Mouse (Mus musculus) liver, embryonic 13.5 days (tissue): ENCODE results near the gene Rhbdd3. TPM values are rescaled to one million over a fixed set of nuclear protein-coding genes. Genes with fewer than 3 reads are reported as not detected.
"Not testable (repeated sequence)": the region's sequence is repeated elsewhere in the genome, so short reads cannot be mapped to it uniquely, and the experiment has no call there.

Experiments used
- ATAC-seq: fragments of 200-750 bp; cut with Nextera tagmentation; 2 replicates; pipeline ENCODE4 v1.8.0; 2017; ENCODE audit warnings: low read depth, mild to moderate bottlenecking, moderate number of reproducible peaks, moderate library complexity
- DNase-seq: peaks from one replicate; pipeline ENCODE4 v3.0.0; 2022
- H3K27ac ChIP-seq: fragments of 300-500 bp; sonication (generic); 2 replicates; pipeline ENCODE4 v1.5.1; 2015; ENCODE audit warnings: moderate library complexity, mild to moderate bottlenecking, inconsistent platforms
- H3K27me3 ChIP-seq: fragments of 300-500 bp; sonication (generic); 2 replicates; pipeline ENCODE4 v1.6.1; 2015; ENCODE audit warnings: mild to moderate bottlenecking, inconsistent platforms
- H3K36me3 ChIP-seq: fragments of 300-500 bp; sonication (generic); 2 replicates; pipeline ENCODE4 v1.6.1; 2015; ENCODE audit warnings: mild to moderate bottlenecking, inconsistent platforms
- H3K4me1 ChIP-seq: fragments of 300-500 bp; sonication (generic); replicated peaks from 2 replicates; pipeline ENCODE4 v1.6.1; 2015; ENCODE audit warnings: inconsistent platforms
- H3K4me2 ChIP-seq: fragments of 300-500 bp; sonication (generic); 2 replicates; pipeline ENCODE4 v1.6.1; 2015; ENCODE audit warnings: inconsistent platforms, mild to moderate bottlenecking, moderate library complexity
- H3K4me3 ChIP-seq: fragments of 300-500 bp; sonication (generic); replicated peaks from 2 replicates; pipeline ENCODE4 v1.5.1; 2015; ENCODE audit warnings: mild to moderate bottlenecking, inconsistent platforms
- H3K9ac ChIP-seq: fragments of 300-500 bp; sonication (generic); 2 replicates; pipeline ENCODE4 v1.6.1; 2015; ENCODE audit warnings: mild to moderate bottlenecking, inconsistent platforms
- H3K9me3 ChIP-seq: fragments of 300-500 bp; sonication (generic); replicated peaks from 2 replicates; pipeline ENCODE4 v1.6.1; 2016; ENCODE audit warnings: inconsistent platforms
- WGBS: fragments of 180-500 bp; shearing (Covaris S2); methylation state at CpG from one replicate; pipeline ENCODE4 v1.1.7; 2015; ENCODE audit not compliant: insufficient replicate concordance; 5-methylcytosine and 5-hydroxymethylcytosine counted together
- polyA plus RNA-seq: library from polyadenylated mRNA; unstranded; fragments of >200 nt; fragmentation: Nextera tagmentation; extraction: Ambion mirVana; gene quantifications from 2 replicates; pipeline ENCODE4 v1.2.1, GENCODE M21; 2015

The Rhbdd3 gene
- polyA plus RNA-seq, 1 experiment from 2014 or later = 14.3 TPM

GRCm38 (mm10) chr11:5068126-5068971 is 30.4 kb upstream of the Rhbdd3 start:
- WGBS = 61% methylated on average over 9 of the region's 9 CpGs
- Histone ChIP-seq H3K4me1 (peaks cover 47% of the 10 kb centered on the region), H3K4me3 (no peak overlapping the region), H3K9me3 (no peaks in the 10 kb centered on the region), H3K27ac (peak overlapping the region; percentile 23; the same call in 1 of the 2 replicates), H3K9ac (no peak overlapping the region), H3K36me3 (peaks cover 58% of the 10 kb centered on the region), H3K4me2 (no peak overlapping the region), H3K27me3 (peaks cover 16% of the 10 kb centered on the region)
- DNase-seq (no peak), ATAC-seq (no peak)

- Histone ChIP-seq H3K36me3 (peaks cover 89% of the 10 kb centered on the region), H3K27ac (no peak overlapping the region), H3K4me1 (no peaks in the 10 kb centered on the region), H3K4me3 (no peak overlapping the region), H3K27me3 (no peaks in the 10 kb centered on the region), H3K4me2 (no peak overlapping the region), H3K9ac (no peak overlapping the region), H3K9me3 (no peaks in the 10 kb centered on the region)
- 69% methylated on average over 4 of the region's 4 CpGs for WGBS
- ATAC-seq = peak; percentile 13; the same call in 1 of the 2 replicates
- DNase-seq = no peak
Measured at GRCm38 (mm10) chr11:5074882-5075281, 23.8 kb upstream of the Rhbdd3 start.

- H3K4me1 ChIP-seq = no peaks in the 10 kb centered on the region
- no peak overlapping the region for H3K27ac ChIP-seq
- no peak overlapping the region for H3K4me3 ChIP-seq
- H3K4me2 ChIP-seq = no peak overlapping the region
- no peak overlapping the region for H3K9ac ChIP-seq
- H3K36me3 ChIP-seq = peaks cover 89% of the 10 kb centered on the region
- DNase-seq (no peak), ATAC-seq (no peak)
- no peaks in the 10 kb centered on the region for H3K27me3 ChIP-seq
- no peaks in the 10 kb centered on the region for H3K9me3 ChIP-seq
Measured at GRCm38 (mm10) chr11:5075760-5076159, 23.0 kb upstream of the Rhbdd3 start.

GRCm38 (mm10) chr11:5076843-5077242 is 21.9 kb upstream of the Rhbdd3 start:
- DNase-seq, H3K27ac ChIP-seq, H3K9me3 ChIP-seq, H3K4me3 ChIP-seq, H3K4me1 ChIP-seq, ATAC-seq, H3K9ac ChIP-seq, H3K4me2 ChIP-seq, H3K27me3 ChIP-seq: not testable (repeated sequence)
- H3K36me3 ChIP-seq = peaks cover 85% of the 10 kb centered on the region
- WGBS = 79% methylated on average over 4 of the region's 5 CpGs

- peaks cover 91% of the 10 kb centered on the region for H3K36me3 ChIP-seq
- peaks cover 7% of the 10 kb centered on the region for H3K4me1 ChIP-seq
Measured at GRCm38 (mm10) chr11:5089147-5089546, 9.6 kb upstream of the Rhbdd3 start.

GRCm38 (mm10) chr11:5091706-5092105 is 7.0 kb upstream of the Rhbdd3 start:
- no peak overlapping the region for H3K4me3 ChIP-seq
- H3K4me2 ChIP-seq = no peak overlapping the region
- no peaks in the 10 kb centered on the region for H3K9me3 ChIP-seq
- peaks cover 31% of the 10 kb centered on the region for H3K4me1 ChIP-seq
- ATAC-seq (no peak), DNase-seq (no peak)
- H3K27ac ChIP-seq = no peak overlapping the region
- no peak overlapping the region for H3K9ac ChIP-seq
- peaks cover 78% of the 10 kb centered on the region for H3K36me3 ChIP-seq
- H3K27me3 ChIP-seq = no peaks in the 10 kb centered on the region
- 60% methylated on average over 2 of the region's 2 CpGs for WGBS

More at GRCm38 (mm10) chr11:5089147-5089546, 9.6 kb upstream of the Rhbdd3 start:
- H3K9me3 ChIP-seq = no peaks in the 10 kb centered on the region
- H3K9ac ChIP-seq = no peak overlapping the region
- DNase-seq = no peak
- 88% methylated on average over 1 of the region's 1 CpGs for WGBS
- no peaks in the 10 kb centered on the region for H3K27me3 ChIP-seq
- no peak overlapping the region for H3K27ac ChIP-seq
- H3K4me2 ChIP-seq = no peak overlapping the region
- ATAC-seq = no peak
- no peak overlapping the region for H3K4me3 ChIP-seq

GRCm38 (mm10) chr11:5095877-5096276 is 2.8 kb upstream of the Rhbdd3 start:
- peak overlapping the region; percentile 86 for H3K4me3 ChIP-seq
- H3K27me3 ChIP-seq = no peaks in the 10 kb centered on the region
- peak overlapping the region; percentile 20 for H3K9ac ChIP-seq
- peaks cover 50% of the 10 kb centered on the region for H3K4me1 ChIP-seq
- no peak overlapping the region for H3K27ac ChIP-seq
- ATAC-seq = no peak
- peaks cover 39% of the 10 kb centered on the region for H3K36me3 ChIP-seq
- no peak for DNase-seq
- no peaks in the 10 kb centered on the region for H3K9me3 ChIP-seq
- peak overlapping the region; percentile 89 for H3K4me2 ChIP-seq
- 66% methylated on average over 5 of the region's 5 CpGs for WGBS

- Histone ChIP-seq H3K27ac (0 out of 2 replicates have a peak overlapping the region, but pooled peaks have one; percentile 92), H3K9me3 (no peaks in the 10 kb centered on the region), H3K9ac (peak overlapping the region; percentile 98), H3K4me1 (peaks cover 57% of the 10 kb centered on the region), H3K27me3 (no peaks in the 10 kb centered on the region), H3K4me3 (peak overlapping the region; percentile 86), H3K4me2 (peak overlapping the region; percentile 89), H3K36me3 (peaks cover 33% of the 10 kb centered on the region)
- no peak for DNase-seq
- WGBS = 46% methylated on average over 8 of the region's 8 CpGs
- no peak for ATAC-seq
Measured at GRCm38 (mm10) chr11:5096480-5097020, 2.2 kb upstream of the Rhbdd3 start.

GRCm38 (mm10) chr11:5098035-5098735 is 541 bp upstream of the Rhbdd3 start:
- DNase-seq (peak; percentile 53), ATAC-seq (peak; percentile 24)
- H3K36me3 ChIP-seq = peaks cover 28% of the 10 kb centered on the region
- H3K9ac ChIP-seq = peak overlapping the region; percentile 98
- H3K27me3 ChIP-seq = no peaks in the 10 kb centered on the region
- peaks cover 69% of the 10 kb centered on the region for H3K4me1 ChIP-seq
- WGBS = under 1% methylated on average over 44 of the region's 44 CpGs
- H3K9me3 ChIP-seq = no peaks in the 10 kb centered on the region
- peak overlapping the region; percentile 89 for H3K4me2 ChIP-seq
- H3K4me3 ChIP-seq = peak overlapping the region; percentile 86
- peak overlapping the region; percentile 92 for H3K27ac ChIP-seq

GRCm38 (mm10) chr11:5099576-5100183 is 954 bp downstream of the Rhbdd3 start:
- ATAC-seq (peak; percentile 69), DNase-seq (peak; percentile 83)
- Histone ChIP-seq H3K9me3 (no peaks in the 10 kb centered on the region), H3K4me1 (peaks cover 63% of the 10 kb centered on the region), H3K36me3 (peaks cover 29% of the 10 kb centered on the region), H3K27me3 (no peaks in the 10 kb centered on the region), H3K27ac (peak overlapping the region; percentile 92), H3K9ac (peak overlapping the region; percentile 98), H3K4me2 (peak overlapping the region; percentile 78), H3K4me3 (peak overlapping the region; percentile 86)
- WGBS = under 1% methylated on average over 31 of the region's 31 CpGs

GRCm38 (mm10) chr11:5100283-5100682 is 1.6 kb downstream of the Rhbdd3 start:
- H3K27me3 ChIP-seq = no peaks in the 10 kb centered on the region
- ATAC-seq (no peak), DNase-seq (no peak)
- peaks cover 34% of the 10 kb centered on the region for H3K36me3 ChIP-seq
- H3K9me3 ChIP-seq = no peaks in the 10 kb centered on the region
- H3K4me3 ChIP-seq = peak overlapping the region; percentile 86
- peak overlapping the region; percentile 78 for H3K4me2 ChIP-seq
- 3% methylated on average over 7 of the region's 7 CpGs for WGBS
- H3K27ac ChIP-seq = peak overlapping the region; percentile 92
- H3K9ac ChIP-seq = peak overlapping the region; percentile 98
- peaks cover 58% of the 10 kb centered on the region for H3K4me1 ChIP-seq
